Mouse (Mus musculus): Measurements from ENCODE around the gene Rnf180. TPM values are rescaled to one million over a fixed set of nuclear protein-coding genes. Genes with fewer than 3 reads are reported as not detected.
"Not testable (repeated sequence)": the region's sequence is repeated elsewhere in the genome, so short reads cannot be mapped to it uniquely, and the experiment has no call there.

The Rnf180 gene
- 0.86 and 1.1 TPM in 2 replicates for polyA plus RNA-seq (2012; rRNA removed)

- no peaks in the 10 kb centered on the region for H3K36me3 ChIP-seq (ENCODE audit: control insufficient read depth, insufficient read depth, low read length)
- peaks cover 5% of the 10 kb centered on the region for H3K4me1 ChIP-seq (ENCODE audit: control insufficient read depth, insufficient read depth, insufficient read length)
- 74% methylated on average over 11 of the region's 11 CpGs for WGBS
- H3K27ac ChIP-seq (ENCODE audit: insufficient read depth, low read length), result peak within 1 kb of the TSS; percentile 29
- no peak for DNase-seq (ENCODE audit: low read depth in 1 of 2, low spot score in 2 of 2)
- no peak for TF ChIP-seq POLR2A (IDR thresholded peaks at IDR 0.05; ENCODE audit: low read depth, low read length)
- no peak for TF ChIP-seq CTCF (IDR thresholded peaks at IDR 0.05; ENCODE audit: extremely low read depth, insufficient read depth, insufficient read length, insufficient replicate concordance)
- H3K4me3 ChIP-seq (ENCODE audit: extremely low read depth, insufficient read depth, insufficient read length), result peak within 1 kb of the TSS; percentile 56
- H3K27me3 ChIP-seq (ENCODE audit: control insufficient read depth, insufficient read depth, low read length), result peaks cover 6% of the 10 kb centered on the region
Measured at GRCm38 (mm10) chr13:105294715-105295114, at the start of gene Rnf180. Gene Rnf180 (minus strand): TSS chr13:105294815.

- Histone ChIP-seq H3K4me1 (ENCODE audit: control insufficient read depth, insufficient read depth, insufficient read length) (no peaks in the 10 kb centered on the region), H3K4me3 (ENCODE audit: extremely low read depth, insufficient read depth, insufficient read length) (no peak overlapping the region), H3K27ac (ENCODE audit: insufficient read depth, low read length) (no peak overlapping the region), H3K27me3 (ENCODE audit: control insufficient read depth, insufficient read depth, low read length) (no peaks in the 10 kb centered on the region), H3K36me3 (ENCODE audit: control insufficient read depth, insufficient read depth, low read length) (no peaks in the 10 kb centered on the region)
- DNase-seq (ENCODE audit: low read depth in 1 of 2, low spot score in 2 of 2), result no peak
- 76% methylated on average over 5 of the region's 5 CpGs for WGBS
- TF ChIP-seq CTCF (IDR thresholded peaks at IDR 0.05; ENCODE audit: extremely low read depth, insufficient read depth, insufficient read length, insufficient replicate concordance) (no peak), POLR2A (IDR thresholded peaks at IDR 0.05; ENCODE audit: low read depth, low read length) (no peak)
Measured at GRCm38 (mm10) chr13:105331199-105331968, 36.8 kb upstream of the Rnf180 start.

DNA sequence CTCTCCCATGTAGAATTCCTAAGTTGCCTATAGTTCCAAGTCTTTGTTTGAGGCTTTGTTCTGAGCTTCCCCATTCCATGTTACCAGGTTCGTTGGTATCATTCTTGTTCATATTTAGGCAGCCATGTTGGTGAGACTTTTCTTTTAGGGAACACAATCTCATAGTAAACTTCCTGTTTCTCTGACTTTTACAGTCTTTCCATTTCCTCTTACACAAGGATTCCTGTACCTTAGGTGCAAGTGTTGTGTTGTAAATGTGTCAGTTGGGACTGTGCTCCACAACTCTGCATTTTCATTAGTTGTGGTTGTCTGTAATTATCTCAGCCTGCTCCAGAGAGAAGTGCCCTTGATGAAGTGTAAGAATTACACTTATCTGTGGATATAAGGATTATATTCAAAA, 32.3 kb upstream of the Rnf180 start:
- DNase-seq (ENCODE audit: low read depth in 1 of 2, low spot score in 2 of 2), result no peak
- H3K4me1 ChIP-seq (ENCODE audit: control insufficient read depth, insufficient read depth, insufficient read length), result no peaks in the 10 kb centered on the region
- TF ChIP-seq POLR2A (IDR thresholded peaks at IDR 0.05; ENCODE audit: low read depth, low read length), result no peak
- no peak for TF ChIP-seq CTCF (IDR thresholded peaks at IDR 0.05; ENCODE audit: extremely low read depth, insufficient read depth, insufficient read length, insufficient replicate concordance)
- H3K36me3 ChIP-seq (ENCODE audit: control insufficient read depth, insufficient read depth, low read length), result no peaks in the 10 kb centered on the region
- H3K27ac ChIP-seq (ENCODE audit: insufficient read depth, low read length), result no peak overlapping the region
- WGBS, result 36% methylated on average over 1 of the region's 1 CpGs
- no peak overlapping the region for H3K4me3 ChIP-seq (ENCODE audit: extremely low read depth, insufficient read depth, insufficient read length)
- no peaks in the 10 kb centered on the region for H3K27me3 ChIP-seq (ENCODE audit: control insufficient read depth, insufficient read depth, low read length)

GRCm38 (mm10) chr13:105316926-105317325, 22.3 kb upstream of the Rnf180 start:
- H3K4me3 ChIP-seq (ENCODE audit: extremely low read depth, insufficient read depth, insufficient read length), result no peak overlapping the region
- no peaks in the 10 kb centered on the region for H3K27me3 ChIP-seq (ENCODE audit: control insufficient read depth, insufficient read depth, low read length)
- no peaks in the 10 kb centered on the region for H3K4me1 ChIP-seq (ENCODE audit: control insufficient read depth, insufficient read depth, insufficient read length)
- H3K36me3 ChIP-seq (ENCODE audit: control insufficient read depth, insufficient read depth, low read length), result no peaks in the 10 kb centered on the region
- no peak for TF ChIP-seq CTCF (IDR thresholded peaks at IDR 0.05; ENCODE audit: extremely low read depth, insufficient read depth, insufficient read length, insufficient replicate concordance)
- no peak for TF ChIP-seq POLR2A (IDR thresholded peaks at IDR 0.05; ENCODE audit: low read depth, low read length)
- H3K27ac ChIP-seq (ENCODE audit: insufficient read depth, low read length), result no peak overlapping the region
- 87% methylated on average over 1 of the region's 1 CpGs for WGBS
- DNase-seq (ENCODE audit: low read depth in 1 of 2, low spot score in 2 of 2), result no peak

- no peaks in the 10 kb centered on the region for H3K36me3 ChIP-seq (ENCODE audit: control insufficient read depth, insufficient read depth, low read length)
- no peaks in the 10 kb centered on the region for H3K4me1 ChIP-seq (ENCODE audit: control insufficient read depth, insufficient read depth, insufficient read length)
- TF ChIP-seq CTCF (IDR thresholded peaks at IDR 0.05; ENCODE audit: extremely low read depth, insufficient read depth, insufficient read length, insufficient replicate concordance) (no peak), POLR2A (IDR thresholded peaks at IDR 0.05; ENCODE audit: low read depth, low read length) (no peak)
- H3K4me3 ChIP-seq (ENCODE audit: extremely low read depth, insufficient read depth, insufficient read length), result no peak overlapping the region
- H3K27me3 ChIP-seq (ENCODE audit: control insufficient read depth, insufficient read depth, low read length), result no peaks in the 10 kb centered on the region
- no peak overlapping the region for H3K27ac ChIP-seq (ENCODE audit: insufficient read depth, low read length)
- 67% methylated on average over 6 of the region's 6 CpGs for WGBS
- no peak for DNase-seq (ENCODE audit: low read depth in 1 of 2, low spot score in 2 of 2)
Measured at GRCm38 (mm10) chr13:105316009-105316408, 21.4 kb upstream of the Rnf180 start.

DNA sequence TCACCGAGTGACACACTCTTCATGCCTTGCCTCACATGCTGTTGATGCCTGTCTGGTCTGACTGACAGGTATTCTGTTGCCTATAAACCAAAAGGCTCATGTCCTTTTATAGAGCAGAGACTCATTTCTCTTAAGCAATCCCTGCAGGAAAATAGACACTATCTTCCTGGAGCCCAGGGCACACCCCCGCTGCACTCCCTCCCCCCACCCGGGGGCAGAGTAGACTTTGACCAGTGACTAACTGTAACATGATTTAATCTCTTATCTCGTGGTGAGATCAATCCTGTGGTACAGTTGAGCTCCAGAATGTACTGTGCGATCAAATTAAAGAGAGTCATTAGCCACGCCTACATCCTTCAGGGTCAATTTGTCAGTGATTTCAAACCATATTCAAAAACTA, 18.1 kb upstream of the Rnf180 start:
- 75% methylated on average over 6 of the region's 6 CpGs for WGBS
- Histone ChIP-seq H3K36me3 (ENCODE audit: control insufficient read depth, insufficient read depth, low read length) (no peaks in the 10 kb centered on the region), H3K27me3 (ENCODE audit: control insufficient read depth, insufficient read depth, low read length) (no peaks in the 10 kb centered on the region), H3K4me3 (ENCODE audit: extremely low read depth, insufficient read depth, insufficient read length) (no peak overlapping the region), H3K27ac (ENCODE audit: insufficient read depth, low read length) (no peak overlapping the region), H3K4me1 (ENCODE audit: control insufficient read depth, insufficient read depth, insufficient read length) (no peaks in the 10 kb centered on the region)
- no peak for DNase-seq (ENCODE audit: low read depth in 1 of 2, low spot score in 2 of 2)
- no peak for TF ChIP-seq POLR2A (IDR thresholded peaks at IDR 0.05; ENCODE audit: low read depth, low read length)
- TF ChIP-seq CTCF (IDR thresholded peaks at IDR 0.05; ENCODE audit: extremely low read depth, insufficient read depth, insufficient read length, insufficient replicate concordance), result no peak

- not testable (repeated sequence) for H3K36me3 ChIP-seq (ENCODE audit: control insufficient read depth, insufficient read depth, low read length); DNase-seq (ENCODE audit: low read depth in 1 of 2, low spot score in 2 of 2); H3K4me3 ChIP-seq (ENCODE audit: extremely low read depth, insufficient read depth, insufficient read length); H3K27me3 ChIP-seq (ENCODE audit: control insufficient read depth, insufficient read depth, low read length); H3K27ac ChIP-seq (ENCODE audit: insufficient read depth, low read length); H3K4me1 ChIP-seq (ENCODE audit: control insufficient read depth, insufficient read depth, insufficient read length)
- 26% methylated on average over 4 of the region's 4 CpGs for WGBS
Measured at GRCm38 (mm10) chr13:105310562-105310961, 15.9 kb upstream of the Rnf180 start.

Data from spleen, adult 2 months (tissue).